Mouse (Mus musculus): ENCODE measurements around the gene Rps18. TPM values are rescaled to one million over a fixed set of nuclear protein-coding genes. Genes with fewer than 3 reads are reported as not detected.
A peak's percentile ranks its signal among the peaks of the same experiment; 100 is the strongest.

The Rps18 gene
- polyA plus RNA-seq, 1 experiment: 1,144 TPM

DNA sequence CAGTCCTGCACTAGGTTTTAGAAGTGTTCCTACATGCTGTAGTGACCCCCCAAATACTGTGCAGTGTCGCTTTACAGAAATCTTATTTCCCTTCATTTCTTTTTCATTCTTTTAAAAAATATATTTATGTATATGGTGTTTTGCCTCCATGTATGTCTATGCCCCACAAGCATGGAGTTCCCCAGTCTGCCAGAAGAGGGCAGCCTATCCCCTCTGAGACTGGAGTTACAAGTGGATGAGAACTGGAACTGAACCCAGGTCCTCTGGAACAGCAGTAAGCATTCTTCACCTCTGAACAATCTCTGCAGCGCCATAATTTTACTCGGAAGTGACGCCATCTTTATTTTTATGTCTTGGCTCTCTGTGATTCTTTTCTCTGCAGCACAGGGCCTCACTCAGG is 13.6 kb upstream of the Rps18 start:
- Histone ChIP-seq H3K27ac (ENCODE audit: insufficient read depth, low read depth, low read length) (no peak overlapping the region), H3K4me1 (ENCODE audit: control insufficient read depth, insufficient read depth, low read length) (peaks cover 17% of the 10 kb centered on the region), H3K4me3 (ENCODE audit: insufficient read depth, low read length) (no peak overlapping the region)
- TF ChIP-seq CTCF (IDR thresholded peaks at IDR 0.05; ENCODE audit: low read depth, low read length) (no peak), POLR2A (IDR thresholded peaks at IDR 0.05; ENCODE audit: borderline replicate concordance, low read depth, low read length) (no peak)

DNA sequence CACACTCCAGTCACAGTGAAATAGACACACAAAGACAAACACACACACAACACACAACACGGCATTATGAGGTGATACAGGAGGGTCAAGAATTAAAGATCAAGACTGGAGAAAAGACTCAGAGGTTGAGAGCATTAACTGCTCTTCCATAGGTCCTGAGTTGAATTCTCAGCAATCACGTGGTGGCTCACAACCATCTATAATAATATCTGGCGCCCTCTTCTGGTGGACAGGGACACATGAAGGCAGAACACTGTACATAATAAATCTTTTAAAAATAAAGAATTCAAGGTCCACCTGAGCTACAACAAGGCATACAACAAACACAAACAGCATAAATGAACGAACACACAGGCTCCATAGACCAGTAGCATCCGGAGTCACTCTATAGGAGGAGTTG is 13.1 kb upstream of the Rps18 start:
- Histone ChIP-seq H3K27ac (ENCODE audit: insufficient read depth, low read depth, low read length) (no peak overlapping the region), H3K4me3 (ENCODE audit: insufficient read depth, low read length) (no peak overlapping the region), H3K4me1 (ENCODE audit: control insufficient read depth, insufficient read depth, low read length) (peaks cover 17% of the 10 kb centered on the region)
- TF ChIP-seq CTCF (IDR thresholded peaks at IDR 0.05; ENCODE audit: low read depth, low read length) (no peak), POLR2A (IDR thresholded peaks at IDR 0.05; ENCODE audit: borderline replicate concordance, low read depth, low read length) (no peak)

DNA sequence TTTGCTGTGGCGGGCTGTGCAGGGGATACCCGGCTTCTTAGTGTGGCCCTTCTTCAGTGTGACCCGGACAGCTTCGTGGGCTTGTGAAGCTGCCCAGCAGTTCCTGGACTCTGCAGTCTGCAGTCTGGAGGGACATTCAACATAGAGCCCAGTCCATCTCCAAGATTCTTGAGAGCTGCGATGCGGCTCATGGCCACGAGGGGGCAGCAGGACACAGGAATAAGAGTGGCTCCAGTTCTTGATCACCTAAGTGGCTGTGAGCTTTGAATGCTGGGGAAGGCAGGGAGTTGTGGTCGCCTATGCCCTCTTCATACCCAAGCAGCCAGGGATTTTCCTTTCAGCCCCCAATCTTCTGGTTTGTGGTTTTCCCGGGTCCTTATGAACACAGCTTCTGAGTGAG is 12.7 kb upstream of the Rps18 start:
- Histone ChIP-seq H3K4me1 (ENCODE audit: control insufficient read depth, insufficient read depth, low read length) (peaks cover 14% of the 10 kb centered on the region), H3K4me3 (ENCODE audit: insufficient read depth, low read length) (no peak overlapping the region), H3K27ac (ENCODE audit: insufficient read depth, low read depth, low read length) (no peak overlapping the region)
- TF ChIP-seq CTCF (IDR thresholded peaks at IDR 0.05; ENCODE audit: low read depth, low read length): peak; percentile 71
- TF ChIP-seq POLR2A (IDR thresholded peaks at IDR 0.05; ENCODE audit: borderline replicate concordance, low read depth, low read length): no peak

DNA sequence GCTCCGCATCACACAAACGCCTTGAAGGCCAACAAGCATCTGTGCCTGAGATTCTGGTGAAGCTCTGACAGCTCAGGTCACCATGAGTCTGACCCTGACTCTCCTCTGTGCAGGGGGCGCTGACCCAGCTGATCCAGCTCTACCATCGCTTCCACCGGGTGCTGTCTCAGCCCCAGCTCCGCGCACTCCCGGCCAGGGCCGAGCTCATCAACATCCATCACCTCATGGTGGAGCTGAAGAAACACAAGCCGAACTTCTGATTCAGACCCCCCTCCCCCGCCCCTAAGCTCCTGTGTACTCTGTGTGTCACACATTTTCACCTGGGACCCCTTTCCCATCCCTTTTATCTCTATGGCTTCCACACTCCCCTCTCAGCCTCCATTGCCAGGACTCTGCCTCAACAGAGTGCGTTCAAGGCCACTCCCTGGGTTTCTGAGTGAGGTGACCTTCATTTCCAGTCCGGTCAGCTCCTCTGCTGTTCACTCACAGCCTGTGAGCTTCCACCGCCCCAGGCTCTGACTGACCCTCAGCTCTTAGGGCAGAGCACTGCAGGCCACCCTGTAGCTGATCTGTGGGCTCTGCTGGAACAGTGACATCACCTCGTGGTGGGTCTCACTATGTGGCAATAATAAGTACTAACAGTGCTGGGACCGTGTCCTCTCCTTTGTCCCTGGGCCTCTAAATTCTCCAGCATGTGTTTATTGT is 10.2 kb upstream of the Rps18 start:
- Histone ChIP-seq H3K27ac (ENCODE audit: insufficient read depth, low read depth, low read length) (no peak overlapping the region), H3K4me3 (ENCODE audit: insufficient read depth, low read length) (no peak overlapping the region), H3K4me1 (ENCODE audit: control insufficient read depth, insufficient read depth, low read length) (0 out of 2 replicates have a peak, but pooled peaks cover 2% of the 10 kb centered on the region)
- no peak for TF ChIP-seq CTCF (IDR thresholded peaks at IDR 0.05; ENCODE audit: low read depth, low read length)
- no peak for TF ChIP-seq POLR2A (IDR thresholded peaks at IDR 0.05; ENCODE audit: borderline replicate concordance, low read depth, low read length)

DNA sequence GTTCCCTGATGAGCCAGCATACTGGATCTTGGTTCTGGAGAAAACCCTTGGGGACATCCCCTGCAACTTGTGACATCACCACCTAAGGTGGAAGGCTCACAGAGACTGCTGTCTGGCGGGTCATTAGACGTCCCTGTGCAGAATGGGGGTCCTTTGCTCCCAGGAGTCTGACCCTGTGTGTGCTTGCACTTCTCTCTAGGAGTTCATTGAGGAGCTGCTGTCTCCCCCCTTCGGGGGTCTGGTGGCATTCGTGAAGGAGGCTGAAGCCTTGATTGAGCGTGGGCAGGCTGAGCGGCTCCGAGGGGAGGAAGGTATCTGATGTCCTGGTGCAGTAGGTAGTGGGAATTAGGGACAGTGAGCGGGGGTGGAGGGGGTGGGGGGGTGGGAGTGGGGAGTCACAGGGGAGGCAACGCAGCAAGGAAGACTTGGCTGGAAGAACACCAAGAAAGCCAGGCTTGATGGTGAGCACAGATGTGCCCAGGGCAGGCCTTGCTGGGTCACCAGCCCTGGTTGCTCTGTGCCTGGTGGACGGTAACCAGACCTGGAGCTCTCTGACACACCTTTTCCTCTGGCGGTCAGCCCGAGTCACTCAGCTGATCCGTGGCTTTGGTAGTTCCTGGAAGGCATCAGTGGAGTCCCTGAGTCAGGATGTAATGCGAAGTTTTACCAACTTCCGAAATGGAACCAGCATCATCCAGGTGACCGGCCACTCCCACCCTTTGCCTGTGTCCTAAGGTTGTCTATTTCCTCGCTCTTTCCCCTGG is 9.5 kb upstream of the Rps18 start:
- Histone ChIP-seq H3K4me3 (ENCODE audit: insufficient read depth, low read length) (no peak overlapping the region), H3K27ac (ENCODE audit: insufficient read depth, low read depth, low read length) (no peak overlapping the region), H3K4me1 (ENCODE audit: control insufficient read depth, insufficient read depth, low read length) (0 out of 2 replicates have a peak, but pooled peaks cover 2% of the 10 kb centered on the region)
- TF ChIP-seq POLR2A (IDR thresholded peaks at IDR 0.05; ENCODE audit: borderline replicate concordance, low read depth, low read length) (no peak), CTCF (IDR thresholded peaks at IDR 0.05; ENCODE audit: low read depth, low read length) (no peak)

DNA sequence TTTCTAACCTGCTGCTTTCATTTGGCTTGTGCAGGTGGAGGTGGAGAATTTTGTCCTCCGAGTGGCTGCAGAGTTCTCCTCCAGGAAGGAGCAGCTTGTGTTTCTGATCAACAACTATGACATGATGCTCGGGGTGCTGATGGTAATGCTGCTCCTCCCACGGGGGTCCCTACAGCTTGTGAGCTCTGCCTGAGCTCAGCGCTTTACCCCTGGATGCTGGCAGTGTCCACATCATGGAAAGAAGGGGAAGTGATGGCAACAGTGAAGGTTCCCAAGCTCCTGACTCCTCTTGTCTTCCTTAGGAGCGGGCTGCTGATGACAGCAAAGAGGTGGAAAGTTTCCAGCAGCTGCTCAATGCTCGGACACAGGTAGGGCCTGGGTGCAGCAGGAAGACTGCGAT is 7.1 kb upstream of the Rps18 start:
- Histone ChIP-seq H3K4me3 (ENCODE audit: insufficient read depth, low read length) (no peak overlapping the region), H3K4me1 (ENCODE audit: control insufficient read depth, insufficient read depth, low read length) (no peaks in the 10 kb centered on the region), H3K27ac (ENCODE audit: insufficient read depth, low read depth, low read length) (no peak overlapping the region)
- TF ChIP-seq POLR2A (IDR thresholded peaks at IDR 0.05; ENCODE audit: borderline replicate concordance, low read depth, low read length): no peak
- TF ChIP-seq CTCF (IDR thresholded peaks at IDR 0.05; ENCODE audit: low read depth, low read length): no peak

DNA sequence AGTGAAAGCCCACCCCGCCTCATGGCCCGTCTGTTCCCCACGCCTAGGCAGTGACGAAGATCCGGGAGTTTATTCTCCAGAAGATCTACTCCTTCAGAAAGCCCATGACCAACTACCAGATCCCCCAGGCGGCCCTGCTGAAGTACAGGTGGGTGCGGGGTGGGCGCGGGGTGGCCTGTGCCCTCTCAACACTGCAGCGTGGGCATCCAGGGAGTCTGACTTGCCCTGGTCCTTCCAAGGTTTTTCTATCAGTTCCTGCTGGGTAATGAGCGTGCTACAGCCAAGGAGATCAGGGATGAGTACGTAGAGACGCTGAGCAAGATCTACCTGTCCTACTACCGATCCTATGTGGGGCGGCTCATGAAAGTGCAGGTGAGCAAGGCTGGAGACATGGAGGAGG is 4.1 kb upstream of the Rps18 start:
- Histone ChIP-seq H3K4me1 (ENCODE audit: control insufficient read depth, insufficient read depth, low read length) (no peaks in the 10 kb centered on the region), H3K27ac (ENCODE audit: insufficient read depth, low read depth, low read length) (no peak overlapping the region), H3K4me3 (ENCODE audit: insufficient read depth, low read length) (no peak overlapping the region)
- TF ChIP-seq POLR2A (IDR thresholded peaks at IDR 0.05; ENCODE audit: borderline replicate concordance, low read depth, low read length) (no peak), CTCF (IDR thresholded peaks at IDR 0.05; ENCODE audit: low read depth, low read length) (no peak)

DNA sequence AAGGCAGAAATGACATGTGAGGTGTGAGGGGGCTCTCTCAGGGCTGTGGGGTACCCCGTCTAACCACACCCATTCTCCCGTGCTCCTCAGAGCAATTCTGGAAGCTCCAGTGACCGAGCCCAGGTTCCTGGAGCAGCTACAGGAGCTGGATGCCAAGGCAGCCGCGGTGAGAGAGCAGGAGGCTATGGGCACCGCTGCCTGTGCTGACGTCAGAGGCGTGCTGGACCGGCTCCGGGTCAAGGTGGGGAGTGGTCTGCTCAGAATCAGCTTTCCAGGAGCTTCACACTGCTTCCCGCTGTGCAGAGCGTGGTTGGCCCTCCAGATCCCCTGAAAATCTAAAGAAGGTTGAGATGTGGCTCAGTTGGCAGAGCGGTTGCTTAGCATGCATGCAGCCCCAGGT is 3.3 kb upstream of the Rps18 start:
- Histone ChIP-seq H3K27ac (ENCODE audit: insufficient read depth, low read depth, low read length) (no peak overlapping the region), H3K4me3 (ENCODE audit: insufficient read depth, low read length) (no peak overlapping the region), H3K4me1 (ENCODE audit: control insufficient read depth, insufficient read depth, low read length) (no peaks in the 10 kb centered on the region)
- TF ChIP-seq CTCF (IDR thresholded peaks at IDR 0.05; ENCODE audit: low read depth, low read length) (no peak), POLR2A (IDR thresholded peaks at IDR 0.05; ENCODE audit: borderline replicate concordance, low read depth, low read length) (no peak)

DNA sequence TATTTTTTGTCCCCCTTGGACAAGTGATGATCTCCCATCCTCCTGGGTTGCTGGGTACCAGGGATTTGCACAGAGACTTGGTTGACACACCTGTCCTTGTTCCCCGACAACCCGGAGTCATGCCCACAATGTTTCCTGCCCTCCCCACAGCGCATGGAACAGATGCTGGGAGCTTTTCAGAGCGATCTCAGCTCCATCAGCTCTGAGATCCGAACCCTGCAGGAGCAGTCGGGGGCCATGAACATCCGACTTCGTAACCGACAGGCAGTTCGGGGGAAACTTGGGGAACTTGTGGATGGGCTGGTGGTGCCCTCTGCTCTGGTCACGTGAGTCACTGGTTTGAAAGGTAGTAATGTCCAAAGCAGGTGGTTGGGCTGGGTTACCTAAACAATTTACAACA is 2.6 kb upstream of the Rps18 start:
- TF ChIP-seq POLR2A (IDR thresholded peaks at IDR 0.05; ENCODE audit: borderline replicate concordance, low read depth, low read length): no peak
- no peak for TF ChIP-seq CTCF (IDR thresholded peaks at IDR 0.05; ENCODE audit: low read depth, low read length)
- Histone ChIP-seq H3K27ac (ENCODE audit: insufficient read depth, low read depth, low read length) (no peak overlapping the region), H3K4me1 (ENCODE audit: control insufficient read depth, insufficient read depth, low read length) (peaks cover 2% of the 10 kb centered on the region; the same call in 1 of the 2 replicates), H3K4me3 (ENCODE audit: insufficient read depth, low read length) (no peak overlapping the region)

DNA sequence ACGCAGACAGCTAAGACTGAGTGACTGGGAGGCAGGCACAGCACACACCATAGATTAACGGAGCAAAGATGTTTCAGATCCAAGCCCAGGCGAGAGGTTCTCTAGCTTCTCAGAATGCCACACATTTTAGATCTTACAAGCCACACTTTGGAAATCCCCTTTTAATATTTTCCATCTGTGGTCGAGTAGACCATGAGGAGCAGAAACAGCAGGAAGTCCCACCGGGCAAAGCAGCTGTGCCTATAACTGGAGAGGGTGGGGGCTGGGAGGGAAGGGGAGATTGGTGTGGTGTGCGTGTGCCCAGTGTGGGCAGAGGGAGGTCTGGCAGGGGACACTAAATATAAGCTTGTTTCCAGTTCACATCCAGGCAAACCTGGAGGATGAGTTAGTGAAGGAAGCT is 1.7 kb upstream of the Rps18 start:
- no peak overlapping the region for H3K27ac ChIP-seq (ENCODE audit: insufficient read depth, low read depth, low read length)
- peaks cover 4% of the 10 kb centered on the region; the same call in 1 of the 2 replicates for H3K4me1 ChIP-seq (ENCODE audit: control insufficient read depth, insufficient read depth, low read length)
- TF ChIP-seq POLR2A (IDR thresholded peaks at IDR 0.05; ENCODE audit: borderline replicate concordance, low read depth, low read length) (no peak), CTCF (IDR thresholded peaks at IDR 0.05; ENCODE audit: low read depth, low read length) (no peak)
- no peak overlapping the region for H3K4me3 ChIP-seq (ENCODE audit: insufficient read depth, low read length)
